Mouse (Mus musculus) 3134 (cell line): Measurements from ENCODE around the gene Phlpp2.
A peak's percentile ranks its signal among the peaks of the same experiment; 100 is the strongest.
"Not testable (repeated sequence)": the region's sequence is repeated elsewhere in the genome, so short reads cannot be mapped to it uniquely, and the experiment has no call there.

Experiments used
- DNase-seq: peaks from one replicate; pipeline ENCODE4 v3.0.0-alpha.2; 2011; ENCODE audit warnings: low spot score; ENCODE audit not compliant: insufficient read length; ENCODE audit errors: extremely low read depth

Gene Phlpp2

DNA sequence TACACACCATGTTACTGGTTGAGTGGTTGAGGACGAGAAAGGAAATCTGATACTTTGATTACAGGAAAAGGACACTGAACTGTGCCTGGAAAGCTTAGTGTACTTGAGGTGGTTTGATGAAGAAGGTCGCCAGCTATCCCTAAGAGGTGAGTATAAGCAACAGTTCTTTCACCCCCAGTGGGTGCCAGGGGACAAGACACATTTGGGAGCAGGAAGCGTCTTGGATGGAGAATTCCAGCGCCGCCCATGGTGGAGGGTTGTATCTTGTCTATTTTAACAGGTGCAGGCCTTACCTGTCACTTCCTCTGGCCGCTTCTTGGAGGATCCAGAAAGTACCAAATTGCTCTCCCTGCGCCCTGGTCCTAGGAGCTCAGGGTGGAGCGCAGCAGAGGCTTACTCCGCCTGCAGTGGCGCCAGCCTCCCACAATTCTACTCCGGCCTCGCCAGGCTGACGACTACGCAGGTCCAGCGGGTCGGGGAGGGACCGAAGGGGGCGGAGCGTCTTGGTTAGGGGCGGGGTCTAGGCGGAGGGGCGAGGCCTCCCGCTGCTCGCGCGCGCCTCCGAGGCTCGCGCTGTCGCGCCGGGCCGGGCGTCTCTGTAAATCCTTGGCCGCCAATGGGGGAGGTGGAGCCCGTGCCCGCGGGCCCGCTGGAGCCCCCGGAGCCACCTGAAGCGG, at the start of gene Phlpp2:
Gene Phlpp2 (plus strand): TSS at position 540 of the 677 bp plus-strand sequence.
- peak; percentile 98 for DNase-seq

DNA sequence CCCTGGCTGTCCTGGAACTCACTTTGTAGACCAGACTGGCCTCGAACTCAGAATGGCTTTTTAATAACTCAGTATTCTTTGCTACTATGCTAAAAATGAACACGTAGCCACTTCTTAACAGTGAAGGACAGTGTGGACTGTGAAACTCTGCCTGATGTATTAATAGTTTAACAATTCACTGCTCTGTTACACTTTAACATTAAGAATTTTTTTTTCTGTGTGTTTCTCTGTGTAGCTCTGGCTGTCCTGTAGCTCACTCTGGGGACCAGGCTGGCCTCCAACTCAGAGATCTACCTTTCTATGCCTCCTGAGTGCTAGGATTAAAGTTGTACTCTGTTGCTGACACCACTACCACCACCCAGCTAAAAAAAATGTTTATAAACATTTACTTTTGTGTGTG, 44.8 kb upstream of the Phlpp2 start:
- DNase-seq, result no peak

DNA sequence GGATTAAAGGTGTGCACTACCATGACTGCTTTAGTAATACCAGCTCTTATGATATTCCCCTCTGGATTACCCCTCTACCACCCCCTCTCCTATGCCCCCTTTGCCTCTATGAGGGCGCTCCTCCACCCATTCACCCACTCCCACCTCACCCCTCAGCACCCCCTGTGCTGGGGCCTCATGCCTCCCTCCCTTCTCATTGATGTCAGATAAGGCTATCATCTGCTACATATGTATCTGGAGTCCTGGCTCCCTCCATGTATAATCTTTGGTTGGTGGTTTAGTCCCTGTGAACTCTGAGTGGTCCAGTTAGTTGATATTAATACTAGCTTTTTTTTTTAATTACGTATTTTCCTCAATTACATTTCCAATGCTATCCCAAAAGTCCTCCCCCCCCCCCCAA, 28.5 kb upstream of the Phlpp2 start:
- DNase-seq, result no peak

DNA sequence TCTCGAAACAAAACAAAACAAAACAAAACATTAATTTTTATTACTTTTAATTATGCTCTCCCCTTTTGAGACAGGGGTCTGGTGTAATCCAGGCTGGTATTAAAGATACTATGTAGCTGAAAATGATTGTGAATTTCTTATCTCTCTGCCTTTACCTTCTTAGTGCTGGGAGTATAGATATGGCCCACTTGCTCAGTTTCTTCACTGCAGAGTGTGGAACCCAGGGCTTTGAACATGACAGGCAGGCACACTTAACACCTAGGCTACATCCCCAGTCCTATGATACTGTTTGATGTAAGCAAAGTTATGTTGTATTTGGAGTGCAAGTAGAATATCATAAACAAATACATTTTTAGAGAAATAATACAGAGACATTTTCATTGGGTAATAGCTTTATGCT, 25.9 kb upstream of the Phlpp2 start:
- DNase-seq, result no peak

DNA sequence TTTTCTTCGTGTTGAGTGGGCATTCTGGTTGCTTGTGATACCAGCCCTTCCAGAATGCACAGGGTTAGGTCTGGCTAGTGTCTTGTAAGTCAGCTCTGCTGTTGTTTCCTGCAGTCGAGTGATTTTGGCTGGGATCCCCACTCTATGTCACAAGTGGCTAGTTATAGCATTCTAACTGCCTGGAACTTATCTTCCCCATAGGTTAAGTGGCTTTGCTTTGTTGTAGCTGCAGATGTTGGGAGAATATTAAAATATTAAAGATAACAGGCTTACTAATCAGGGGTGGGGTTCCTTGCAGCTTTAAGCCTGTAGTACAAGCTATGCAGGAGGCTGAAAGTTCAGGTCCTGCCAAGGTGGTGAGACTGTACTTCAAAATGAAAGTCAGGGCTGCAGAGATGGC, 20.5 kb upstream of the Phlpp2 start:
- no peak for DNase-seq

DNA sequence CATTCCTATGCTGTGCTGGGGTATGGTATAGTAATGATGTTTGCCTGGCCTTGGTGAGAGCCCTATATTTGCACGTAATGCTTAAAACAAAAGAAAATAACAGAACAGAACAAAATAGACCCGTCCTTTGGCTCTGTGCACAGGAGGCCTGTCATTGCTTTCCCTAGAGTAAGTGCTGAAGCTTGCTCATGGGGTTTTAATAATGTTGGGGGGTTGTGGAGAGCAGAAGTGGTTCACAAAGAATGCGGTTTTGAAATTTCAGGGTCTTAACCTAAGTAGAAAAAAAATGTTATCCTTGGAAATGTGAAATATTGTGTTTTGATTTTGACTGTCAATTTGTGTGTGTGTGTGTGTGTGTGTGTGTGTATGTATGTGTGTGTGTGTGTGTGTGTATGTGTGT, 19.4 kb upstream of the Phlpp2 start:
- DNase-seq, result no peak

DNA sequence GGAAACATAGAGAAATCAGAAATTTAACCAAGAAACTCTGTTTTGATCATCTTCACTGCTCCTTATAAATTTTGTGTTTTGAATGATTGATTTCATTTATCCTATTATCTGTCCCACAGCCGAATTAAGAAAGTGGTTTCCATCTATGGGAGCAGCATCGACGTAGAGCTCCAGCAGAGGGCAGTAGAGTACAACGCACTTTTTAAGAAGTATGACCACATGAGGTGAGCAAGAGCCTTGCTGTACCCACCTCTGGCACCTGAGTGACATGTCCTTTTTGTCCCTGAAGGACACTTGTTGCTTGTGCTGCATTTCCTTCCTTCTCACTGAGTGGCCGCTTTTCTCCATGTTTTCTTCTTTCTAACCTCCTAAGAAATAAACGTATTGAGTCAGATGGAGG, 14.9 kb upstream of the Phlpp2 start:
- DNase-seq, result peak; percentile 19

DNA sequence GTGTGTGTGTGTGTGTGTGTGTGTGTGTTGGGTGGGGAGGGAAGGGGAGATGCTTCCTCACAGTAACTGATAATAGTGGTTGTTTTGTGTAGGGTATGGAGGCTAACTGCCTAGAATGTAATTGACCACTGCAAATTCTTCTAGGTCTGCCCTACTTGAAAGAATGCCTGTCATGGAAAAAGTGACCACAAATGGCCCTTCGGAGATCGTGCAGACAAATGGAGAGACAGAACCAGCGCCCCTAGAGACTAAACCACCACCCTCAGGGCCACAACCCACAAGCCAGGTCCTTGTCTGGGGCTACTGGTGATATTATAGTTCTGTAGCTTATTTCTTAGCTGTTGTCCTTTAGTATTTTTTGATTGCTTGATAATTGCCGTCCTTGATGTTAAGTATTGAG, 13.8 kb upstream of the Phlpp2 start:
- no peak for DNase-seq

DNA sequence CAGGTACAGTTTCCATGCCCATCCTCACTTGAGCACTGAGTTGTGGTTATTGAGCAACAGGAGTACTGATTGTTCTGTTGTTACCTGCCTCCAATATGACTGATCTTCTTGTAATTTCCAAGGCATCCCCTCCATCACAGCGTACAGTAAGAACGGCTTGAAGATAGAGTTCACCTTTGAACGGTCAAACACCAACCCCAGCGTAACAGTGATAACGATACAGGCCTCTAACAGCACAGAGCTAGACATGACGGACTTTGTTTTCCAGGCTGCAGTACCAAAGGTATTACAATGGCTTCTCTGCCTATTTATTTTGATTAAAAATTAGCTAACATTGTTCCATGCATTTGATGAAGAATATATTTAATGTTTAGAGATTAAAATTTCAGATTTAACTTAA, 12.9 kb upstream of the Phlpp2 start:
- DNase-seq, result no peak

DNA sequence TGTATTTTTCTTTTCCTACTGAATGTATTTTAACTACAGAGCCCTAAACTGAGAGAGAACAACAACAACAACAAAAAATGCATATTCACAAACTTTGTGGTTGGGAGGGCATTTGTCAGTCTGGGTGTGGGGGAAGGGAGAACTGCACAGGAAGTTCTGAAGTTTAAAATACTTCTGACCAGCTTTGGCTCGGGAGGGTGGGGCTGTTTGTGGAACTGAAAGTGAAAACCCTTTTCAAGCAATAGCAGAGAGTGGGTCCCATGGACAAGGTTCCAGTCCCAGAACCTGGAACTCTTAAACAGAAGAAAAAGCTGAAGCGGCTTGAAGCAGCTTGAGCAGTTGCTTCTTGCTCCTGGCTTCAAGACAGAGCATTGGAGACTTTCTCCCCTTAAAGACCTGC, 4.9 kb upstream of the Phlpp2 start:
- no peak for DNase-seq

DNA sequence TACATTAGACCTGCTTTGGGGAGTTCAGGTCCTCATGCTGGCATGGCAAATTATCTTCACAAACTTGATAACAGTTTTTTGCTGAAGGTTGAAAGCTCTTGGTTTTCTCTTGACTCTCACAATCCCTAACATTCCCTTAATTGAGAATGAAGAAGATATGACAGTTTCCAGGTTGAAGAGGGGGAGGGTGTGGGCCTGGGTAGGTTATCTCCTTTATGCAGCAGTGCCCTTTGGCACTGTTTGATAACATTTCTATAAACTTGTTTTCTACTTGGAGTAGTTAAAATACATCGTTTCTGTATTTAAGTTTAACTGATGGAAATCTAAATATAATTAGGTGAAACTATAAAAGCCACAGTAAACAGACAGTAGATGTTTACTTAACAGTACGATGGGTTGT, 3.5 kb upstream of the Phlpp2 start:
- no peak for DNase-seq

DNA sequence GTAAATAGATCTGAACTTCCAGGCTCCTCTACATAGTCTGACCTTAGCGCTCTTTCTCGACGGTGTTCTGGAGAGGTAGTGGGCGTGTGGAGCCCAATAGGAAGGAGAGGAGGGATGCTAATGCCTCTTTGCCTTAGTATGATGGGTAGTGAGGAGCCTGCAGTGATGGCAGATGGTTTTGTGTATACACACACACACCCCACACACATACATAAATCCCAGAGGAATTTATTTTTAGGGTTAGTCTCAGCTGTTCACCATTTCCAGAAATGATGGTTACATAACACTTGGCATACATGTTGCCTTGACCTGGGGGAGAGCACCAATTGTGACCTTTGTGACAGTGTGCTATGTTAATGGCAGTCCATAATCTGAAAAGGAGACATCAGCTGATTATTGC, 2.8 kb upstream of the Phlpp2 start:
- DNase-seq, result no peak

DNA sequence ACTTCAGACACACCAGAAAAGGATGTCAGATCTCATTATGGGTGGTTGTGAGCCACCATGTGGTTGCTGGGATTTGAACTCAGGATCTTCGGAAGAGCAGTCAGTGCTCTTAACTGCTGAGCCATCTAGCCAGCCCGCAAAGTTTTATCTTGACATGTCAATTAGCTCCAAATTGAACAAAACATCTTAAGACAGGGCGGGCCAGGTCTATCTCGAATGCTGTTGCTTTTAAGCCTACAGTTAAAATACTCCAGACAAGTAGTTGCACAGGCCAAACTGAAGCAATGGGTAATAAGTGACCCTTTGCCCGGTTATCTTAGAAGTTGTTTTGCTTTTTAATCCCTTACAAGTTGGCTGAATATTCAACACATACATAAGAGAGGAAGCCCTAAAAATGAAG, 1.7 kb upstream of the Phlpp2 start:
- no peak for DNase-seq

DNA sequence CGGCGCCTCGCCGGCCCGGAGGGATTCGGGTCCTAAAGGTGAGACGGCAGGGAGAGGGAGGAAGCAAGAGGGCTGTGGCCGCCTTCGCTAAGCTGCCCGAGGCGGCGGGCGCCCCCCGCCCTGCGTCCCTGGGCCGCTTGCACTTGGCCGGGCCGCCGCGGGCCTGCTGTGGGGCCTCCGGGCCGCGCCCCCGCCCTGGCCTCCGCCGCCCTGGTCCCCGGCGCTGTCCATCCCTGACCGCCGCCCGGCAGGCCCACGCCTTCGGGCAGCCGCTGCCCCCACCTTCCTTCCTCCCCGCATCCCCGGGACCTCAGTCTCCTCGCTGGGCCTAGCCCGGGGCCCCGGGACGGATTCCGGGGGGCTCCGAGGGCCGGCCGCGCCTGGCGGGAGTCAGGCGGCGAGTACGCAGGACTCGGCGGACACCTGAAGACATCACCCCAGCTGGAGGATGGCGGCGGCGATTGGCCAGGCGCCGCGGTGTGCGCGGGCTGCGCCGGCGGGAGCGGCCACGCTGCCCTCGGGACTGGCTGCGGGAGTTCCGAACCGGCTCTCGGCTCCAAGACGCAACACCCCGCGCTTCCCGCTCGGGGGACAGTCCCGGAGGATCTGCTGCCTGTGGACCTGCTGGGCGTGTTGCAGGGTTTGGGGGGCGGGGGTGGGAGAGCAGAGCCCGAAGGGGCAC, 479 bp downstream of the Phlpp2 start:
- DNase-seq, result peak; percentile 79

DNA sequence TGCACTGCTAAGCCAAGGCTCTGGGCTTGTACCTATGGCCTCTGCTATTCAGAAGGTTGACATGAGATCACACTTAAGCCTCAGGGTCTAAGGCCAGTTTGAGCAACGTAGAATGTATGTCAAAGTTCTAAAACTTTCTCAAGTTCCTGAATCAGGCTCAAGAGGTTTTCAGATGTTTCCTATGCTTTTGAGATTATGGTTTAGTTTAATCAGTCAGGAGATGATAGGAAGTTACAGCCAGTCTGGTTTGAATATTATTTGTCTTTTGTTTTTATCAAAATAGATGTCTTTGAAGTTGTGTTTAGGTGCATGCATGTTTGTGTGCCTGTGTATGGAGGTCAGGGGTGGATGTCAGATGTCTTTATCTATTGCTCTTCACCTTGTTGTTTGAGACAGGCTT, 2.7 kb downstream of the Phlpp2 start:
- no peak for DNase-seq

DNA sequence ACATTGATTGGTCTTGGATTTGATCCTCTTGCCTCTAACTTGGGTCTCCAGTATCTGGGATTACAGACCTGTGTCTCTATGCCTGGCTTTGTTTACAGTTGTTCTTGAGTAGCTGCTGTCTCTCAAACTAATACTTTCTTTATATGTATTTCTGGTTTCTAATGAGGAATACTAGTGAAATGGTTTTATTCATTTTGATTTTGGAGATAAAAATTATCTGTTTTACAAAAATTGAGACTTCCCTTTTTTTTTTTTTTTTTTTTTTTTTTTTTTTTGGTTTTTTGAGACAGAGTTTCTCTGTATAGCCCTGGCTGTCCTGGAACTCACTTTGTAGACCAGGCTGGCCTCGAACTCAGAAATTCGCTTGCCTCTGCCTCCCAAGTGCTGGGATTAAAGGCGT, 5.5 kb downstream of the Phlpp2 start:
- not testable (repeated sequence) for DNase-seq

DNA sequence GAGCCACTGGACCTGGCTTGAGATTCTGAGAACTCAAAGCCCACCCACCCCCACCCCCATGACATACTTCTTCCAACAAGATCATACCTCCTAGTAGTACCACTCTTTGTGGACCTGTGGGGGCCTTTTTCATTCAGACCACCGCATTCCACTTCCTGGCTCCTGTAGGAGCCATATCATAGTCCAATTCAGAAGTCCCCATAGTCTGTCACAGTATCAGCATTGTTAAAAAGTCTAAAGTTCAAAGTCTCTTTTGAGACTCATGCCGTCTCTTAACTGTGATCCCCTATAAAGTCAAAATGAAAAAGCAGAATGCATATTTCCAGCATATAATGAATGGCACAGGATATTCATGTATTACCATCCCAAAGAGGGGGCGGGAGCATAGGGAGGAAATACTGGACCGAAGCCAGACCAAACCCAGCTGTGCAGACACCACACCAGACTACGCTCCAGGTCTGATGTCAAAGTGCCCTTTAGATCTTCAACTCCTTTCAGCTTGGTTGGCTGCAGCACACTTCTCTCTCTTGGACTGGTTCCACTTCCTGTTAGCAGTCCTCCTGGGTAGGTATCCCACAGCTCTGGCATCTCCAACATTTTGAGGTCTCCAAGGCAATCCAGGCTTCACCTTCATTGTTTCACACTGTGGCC, 11.8 kb downstream of the Phlpp2 start:
- DNase-seq, result no peak

DNA sequence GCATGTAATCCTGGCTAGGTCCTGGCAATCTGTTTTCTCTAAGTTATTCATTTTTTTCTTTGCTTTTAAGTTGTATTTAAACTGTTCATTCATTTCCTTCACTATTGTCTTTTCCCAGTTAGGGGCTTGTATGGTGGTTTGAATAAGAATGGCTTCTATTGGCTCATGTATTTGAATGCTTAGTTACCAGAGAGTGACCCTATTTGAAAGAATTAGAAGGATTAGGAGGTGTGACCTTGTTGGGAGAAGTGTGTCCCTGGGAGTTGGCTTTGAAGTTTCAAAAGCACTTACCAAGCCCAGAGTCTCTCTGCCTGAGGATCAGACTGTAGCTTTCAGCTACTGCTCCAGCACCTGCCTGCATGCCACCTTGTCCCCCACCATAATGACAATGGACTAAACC, 17.0 kb downstream of the Phlpp2 start:
- DNase-seq, result no peak

DNA sequence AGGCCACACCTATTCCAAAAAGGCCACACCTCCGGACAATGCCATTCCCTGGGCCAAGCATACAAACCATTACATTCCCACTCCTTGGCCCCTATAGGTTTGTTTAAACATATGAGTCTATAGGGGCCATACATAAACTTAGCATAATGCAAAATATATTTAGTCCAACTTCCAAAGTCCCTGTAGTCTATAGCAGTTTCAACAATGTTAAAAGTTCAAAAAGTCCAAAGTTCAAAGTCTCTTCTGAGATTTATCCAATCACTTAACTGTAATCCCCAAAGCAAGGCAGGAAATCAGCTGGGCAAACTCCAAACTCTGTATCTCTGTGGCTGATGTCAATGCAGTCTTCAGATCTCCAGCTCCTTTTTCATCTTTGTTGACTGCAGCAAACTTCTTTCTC, 20.9 kb downstream of the Phlpp2 start:
- DNase-seq, result no peak

DNA sequence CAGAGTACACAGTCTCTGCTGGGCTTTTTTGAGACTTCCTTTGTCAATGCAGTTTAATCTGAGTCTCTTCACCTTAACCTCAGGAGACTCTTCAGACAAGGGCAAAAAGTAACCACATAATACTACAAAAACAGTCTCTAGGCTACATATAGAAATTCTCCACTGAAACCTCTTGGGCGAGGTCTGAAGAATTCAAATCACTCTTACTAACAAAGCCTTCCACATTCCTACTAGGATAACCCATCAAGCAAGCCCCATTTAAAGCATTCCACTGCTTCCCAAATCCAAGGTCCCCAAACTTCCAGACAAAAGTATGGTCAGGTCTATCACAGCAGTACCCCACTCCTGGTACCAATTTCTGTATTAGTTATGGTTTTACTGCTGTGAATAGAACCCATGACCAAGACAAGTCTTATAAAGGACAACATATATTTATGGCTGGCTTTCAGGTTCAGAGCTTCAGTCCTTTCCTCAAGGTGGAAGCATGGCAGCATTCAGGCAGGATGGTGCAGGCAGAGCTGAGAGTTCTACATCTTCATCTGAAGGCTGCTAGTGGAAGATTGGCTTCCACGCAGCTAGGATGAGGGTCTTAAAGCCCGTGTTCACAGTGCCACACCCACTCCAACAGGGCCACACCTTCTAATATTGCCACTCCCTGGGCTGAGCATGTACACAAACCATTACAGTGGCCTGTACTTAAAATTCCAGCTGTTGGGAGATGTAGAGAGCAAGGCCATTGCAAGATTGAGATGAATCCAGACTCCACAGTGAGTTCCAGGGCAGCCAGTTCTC, 22.6 kb downstream of the Phlpp2 start:
- DNase-seq, result no peak

DNA sequence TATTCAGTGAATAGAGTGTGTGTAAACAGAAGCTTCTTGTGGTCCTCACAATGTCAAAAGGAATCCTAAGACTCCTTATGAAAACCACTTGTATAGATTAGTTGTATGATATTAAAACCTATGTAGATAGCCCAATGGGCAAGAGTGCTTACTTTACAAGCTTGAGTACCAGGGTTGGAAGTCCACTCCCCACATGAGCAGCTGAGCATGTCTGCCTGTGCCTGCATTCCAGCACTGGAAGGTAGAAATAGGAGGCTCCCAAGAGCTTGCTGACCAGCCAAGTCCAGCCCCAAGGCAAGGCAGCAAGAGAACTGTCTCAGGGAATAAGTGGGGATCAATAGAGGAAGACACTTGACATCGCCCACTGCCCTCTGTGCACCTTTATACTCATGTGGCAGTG, 26.3 kb downstream of the Phlpp2 start:
- no peak for DNase-seq
